Mouse (Mus musculus) kidney, adult 2 months (tissue): ENCODE data around the gene Desi1.

ENCODE experiments used
- CTCF ChIP-seq: fragments of 200-500 bp; conservative IDR thresholded peaks from 2 replicates; pipeline ENCODE4 v1.5.1; 2011; ENCODE audit warnings: low read depth, mild to moderate bottlenecking, control low read depth, low read length, moderate library complexity, mixed read lengths; ENCODE audit not compliant: insufficient read depth, insufficient read length
- POLR2A ChIP-seq: fragments of 200-500 bp; IDR thresholded peaks from one replicate; pipeline ENCODE4 v1.6.1; 2011; ENCODE audit warnings: low read depth, low read length, control low read depth

- TF ChIP-seq POLR2A (no peak), CTCF (no peak)
Measured at GRCm38 (mm10) chr15:81954151-81954583, 79.5 kb downstream of the Desi1 start.
